Mouse (Mus musculus) heart, adult 11 months (tissue): ENCODE results near the gene Atp6v1d.

Source experiments
- DNase-seq: peaks from one replicate; pipeline ENCODE4 v3.0.0; 2022

Gene Atp6v1d

DNA sequence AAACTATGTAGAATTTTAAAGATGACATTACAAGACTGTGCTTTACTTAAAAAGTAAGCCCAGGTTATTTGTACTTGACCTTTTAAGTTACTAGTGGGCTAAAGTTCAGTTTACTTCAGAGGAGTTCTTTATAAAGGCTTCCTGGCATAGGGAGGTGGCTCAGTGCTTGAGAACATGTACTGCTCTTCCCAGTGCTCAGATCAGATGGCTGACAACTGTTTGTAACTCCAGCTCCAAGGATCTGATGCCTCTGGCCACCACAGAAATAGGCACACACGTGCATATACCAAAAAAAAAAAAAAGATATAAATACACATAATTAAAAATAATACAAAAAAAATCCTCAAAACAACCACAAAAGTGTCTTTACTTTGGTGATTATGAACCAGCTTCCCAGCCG lies 70.6 kb downstream of the Atp6v1d start:
- DNase-seq, result no peak
